Mouse (Mus musculus): Measurements from ENCODE around the gene Krtap7-1. TPM values are rescaled to one million over a fixed set of nuclear protein-coding genes. Genes with fewer than 3 reads are reported as not detected.

Krtap7-1 gene
- total RNA-seq (2023): not detected in 2 replicates

GRCm38 (mm10) chr16:89508223-89508622, at the start of gene Krtap7-1:
Gene Krtap7-1, minus strand, starts transcription at chr16:89508323.

GRCm38 (mm10) chr16:89487852-89488251, 20.3 kb downstream of the Krtap7-1 start, which contains the start of gene Krtap8-1:
Gene Krtap8-1, minus strand, starts transcription at chr16:89487952.

Other genes with a start within 250 kb of the Krtap7-1 start
- not detected in 2 replicates for gene Krtap21-1, start 104.5 kb downstream of the Krtap7-1 start, total RNA-seq (2023)
- not detected in 2 replicates for gene Krtap6-2, start 88.2 kb downstream of the Krtap7-1 start, total RNA-seq (2023)
- not detected in 2 replicates for gene Krtap8-1, start 20.4 kb downstream of the Krtap7-1 start, total RNA-seq (2023)
- not detected in 2 replicates for gene Krtap11-1, start 62.9 kb upstream of the Krtap7-1 start, total RNA-seq (2023)